Mouse (Mus musculus) right cerebral cortex, postnatal 14 days (tissue): ENCODE measurements around the gene Pou2f3.

ENCODE experiments used
- DNase-seq: peaks from one replicate; pipeline ENCODE4 v3.0.0; 2022

Pou2f3 gene

DNA sequence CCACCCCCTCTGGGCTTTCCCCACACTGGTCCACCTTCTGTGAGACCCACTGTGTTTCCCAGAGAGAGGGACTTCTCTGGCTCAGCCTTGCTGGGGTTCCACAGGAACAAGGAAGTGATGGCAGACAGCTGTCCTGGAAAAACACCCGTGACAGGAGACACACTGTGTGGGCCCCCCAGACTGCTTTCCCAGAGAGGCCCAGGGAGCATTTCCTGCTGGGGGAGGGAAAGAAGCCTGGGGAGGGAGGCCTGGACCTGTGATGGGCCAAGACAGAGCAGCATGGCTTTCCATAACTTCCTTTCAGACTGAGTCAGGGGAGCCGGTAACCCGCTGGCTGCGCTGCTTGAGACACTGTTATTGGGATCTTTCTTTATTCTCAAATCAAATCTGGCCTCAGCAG lies 20.7 kb upstream of the Pou2f3 start:
- DNase-seq: no peak

DNA sequence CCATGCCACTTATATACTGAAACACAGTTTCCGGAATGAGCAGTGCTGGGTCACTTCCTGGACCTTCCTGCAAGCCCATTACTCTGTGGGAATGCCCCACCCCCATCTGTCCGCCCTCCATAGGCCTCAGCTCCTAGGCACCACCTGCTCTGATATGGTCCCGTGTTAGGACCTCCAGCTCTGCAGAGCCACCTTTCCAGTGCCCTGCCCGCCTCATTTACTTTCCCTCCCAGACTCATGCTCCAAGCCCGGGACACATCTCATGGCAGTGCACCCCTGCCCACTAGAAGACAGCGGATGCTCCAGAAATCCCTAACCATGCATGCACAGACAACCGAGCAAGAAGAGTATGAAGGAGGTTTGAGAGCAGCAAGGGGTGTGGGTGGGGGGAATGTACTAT lies 19.8 kb upstream of the Pou2f3 start:
- no peak for DNase-seq

DNA sequence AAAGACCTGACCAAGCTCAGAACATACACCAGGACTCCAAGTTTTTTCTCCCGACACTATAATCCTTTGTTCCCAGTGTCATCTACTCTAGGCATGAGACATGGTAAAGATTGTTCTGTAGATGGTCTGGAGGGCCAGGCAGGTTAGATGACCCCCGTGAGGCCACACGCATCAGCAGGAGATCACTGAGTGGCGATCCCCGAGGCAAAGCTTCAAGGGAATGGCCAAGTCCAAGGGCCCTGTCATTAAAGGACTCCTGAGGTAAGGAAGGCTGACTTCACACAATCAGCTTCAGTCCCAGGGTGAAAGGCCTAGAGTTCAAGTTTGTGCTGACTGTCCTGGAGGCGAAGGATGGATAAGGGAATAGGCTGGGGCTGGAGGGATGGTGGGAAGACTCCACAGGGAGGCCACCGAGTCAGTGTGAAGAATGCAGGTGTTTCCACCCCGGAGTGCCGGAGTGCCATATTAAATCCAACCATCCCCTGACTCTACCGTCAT lies 19.3 kb upstream of the Pou2f3 start:
- DNase-seq: no peak

DNA sequence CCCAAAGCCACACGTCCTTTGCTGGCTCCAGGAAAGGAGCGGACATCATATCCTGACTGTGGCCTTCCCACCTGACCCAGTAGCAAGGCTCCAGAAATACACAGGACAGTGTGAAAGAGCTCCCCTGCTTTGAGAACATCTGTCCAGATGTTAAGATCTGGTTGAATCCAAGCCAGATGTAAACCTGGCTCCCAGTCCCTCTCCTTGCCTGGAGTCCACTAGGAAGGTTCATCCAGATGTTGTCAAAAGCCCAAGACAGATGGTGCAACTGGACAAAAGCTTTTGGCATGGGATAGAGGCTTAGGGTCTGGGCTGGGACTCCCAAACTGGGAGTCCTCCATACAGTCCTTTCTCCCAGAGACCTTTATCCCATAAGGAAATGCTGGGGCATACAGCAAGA lies 18.6 kb upstream of the Pou2f3 start:
- DNase-seq: no peak

DNA sequence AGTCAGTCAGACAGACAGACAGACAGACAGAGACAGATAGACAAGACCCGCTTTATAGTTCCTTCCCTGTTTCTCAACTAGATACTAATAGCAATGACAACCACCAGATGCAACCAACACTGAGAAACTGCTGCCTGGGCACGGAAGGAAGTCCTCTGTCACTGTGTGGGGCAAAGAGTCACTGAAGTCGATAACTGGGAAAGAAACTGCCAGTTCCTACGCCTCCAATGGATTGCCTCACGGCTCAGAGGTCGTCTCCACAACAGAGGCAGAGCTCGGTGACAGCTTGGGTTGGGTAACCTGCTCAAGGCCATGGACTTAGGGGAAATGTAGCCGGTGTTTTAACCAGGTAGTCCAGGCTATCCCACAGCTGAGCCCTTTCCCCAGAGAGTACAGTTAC lies 17.5 kb upstream of the Pou2f3 start:
- DNase-seq: no peak

DNA sequence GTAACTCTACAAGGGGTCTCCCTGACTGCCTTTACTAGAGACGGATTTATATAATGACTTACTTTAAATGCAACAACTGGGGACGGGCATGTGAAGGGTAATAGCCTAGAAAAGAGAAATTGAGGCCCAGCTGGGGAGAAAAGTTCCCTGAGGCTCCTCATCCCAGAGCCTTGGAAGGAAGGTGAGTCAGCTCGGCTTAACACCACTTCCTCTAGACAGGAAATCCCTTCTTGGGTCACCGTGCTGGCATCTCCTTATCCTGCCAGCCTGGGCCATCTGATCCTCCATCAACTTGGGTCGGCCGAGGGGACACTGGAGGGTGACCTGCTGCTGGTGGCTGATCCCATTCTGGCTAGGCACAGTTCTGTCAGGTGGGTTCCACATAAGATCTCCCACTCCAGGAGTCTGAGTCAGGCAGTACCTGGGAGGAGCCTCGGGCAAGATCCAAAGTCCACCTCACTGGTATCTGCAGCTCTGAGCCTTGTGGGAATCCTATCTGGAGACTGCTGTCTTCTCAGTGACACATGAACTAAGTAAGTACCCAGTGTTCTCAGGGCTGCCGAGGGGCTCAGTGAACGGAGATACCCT lies 16.5 kb upstream of the Pou2f3 start:
- no peak for DNase-seq

DNA sequence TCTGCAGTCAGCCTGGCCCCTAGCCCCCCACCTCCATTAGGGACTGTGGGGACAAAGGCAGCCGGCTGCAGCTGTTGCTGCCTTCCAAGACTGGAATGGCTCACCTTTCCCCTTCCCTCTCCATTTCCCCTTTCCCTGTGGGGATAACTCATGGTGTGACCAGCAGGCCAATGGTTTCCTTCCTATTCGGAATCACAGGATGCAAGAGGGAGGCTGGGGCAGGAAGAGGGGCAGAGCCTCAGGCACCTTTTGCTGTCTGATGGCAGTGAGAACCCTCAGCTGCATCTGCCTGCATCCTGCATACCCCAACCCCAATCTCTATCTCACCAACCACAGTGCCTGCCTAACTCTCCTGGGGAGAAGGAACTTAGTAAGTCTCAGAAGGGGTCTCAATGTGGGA lies 15.3 kb upstream of the Pou2f3 start:
- no peak for DNase-seq

DNA sequence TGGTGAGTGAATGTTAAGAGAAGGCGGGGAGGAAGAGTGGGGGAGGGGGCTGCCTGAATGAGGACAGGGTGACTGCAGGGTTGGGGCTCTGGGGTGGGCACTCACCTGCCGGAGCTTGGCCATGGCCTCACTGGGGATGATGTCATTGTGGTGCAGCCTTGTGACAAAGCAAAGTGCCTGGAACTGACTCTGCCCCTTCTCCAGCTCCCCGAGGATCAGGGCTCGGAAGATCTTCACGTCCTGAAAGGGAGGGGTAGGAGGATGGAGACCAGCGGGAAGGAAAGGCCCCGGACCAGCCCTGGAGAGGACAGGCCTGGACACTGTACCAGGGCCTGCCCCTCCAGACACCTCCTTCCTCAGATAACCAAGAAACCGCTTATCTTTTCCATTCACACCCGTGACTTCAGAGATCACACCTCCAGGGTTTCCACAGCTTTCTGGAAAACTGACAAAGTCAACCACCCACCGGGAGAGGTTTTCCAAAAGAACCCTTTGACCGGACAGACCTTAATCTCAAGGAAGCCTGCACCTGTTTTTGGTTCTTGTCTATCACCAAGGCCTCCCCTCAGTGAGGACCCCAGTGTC lies 14.7 kb upstream of the Pou2f3 start:
- DNase-seq: no peak

DNA sequence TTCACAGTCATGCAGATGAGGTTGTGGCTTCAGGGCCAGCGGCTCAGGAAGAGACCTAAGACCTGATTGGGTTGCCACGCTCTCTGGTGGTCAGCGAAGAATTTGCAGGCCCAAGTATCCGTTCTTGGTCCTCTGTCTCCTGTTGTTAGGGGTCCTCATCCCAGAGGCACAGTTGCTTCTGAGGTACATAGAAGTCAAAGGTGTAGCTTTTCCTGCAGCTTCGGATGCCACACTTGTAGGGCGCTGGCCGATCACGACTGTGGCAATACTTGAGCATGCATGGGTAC lies 12.2 kb upstream of the Pou2f3 start:
- DNase-seq: no peak

DNA sequence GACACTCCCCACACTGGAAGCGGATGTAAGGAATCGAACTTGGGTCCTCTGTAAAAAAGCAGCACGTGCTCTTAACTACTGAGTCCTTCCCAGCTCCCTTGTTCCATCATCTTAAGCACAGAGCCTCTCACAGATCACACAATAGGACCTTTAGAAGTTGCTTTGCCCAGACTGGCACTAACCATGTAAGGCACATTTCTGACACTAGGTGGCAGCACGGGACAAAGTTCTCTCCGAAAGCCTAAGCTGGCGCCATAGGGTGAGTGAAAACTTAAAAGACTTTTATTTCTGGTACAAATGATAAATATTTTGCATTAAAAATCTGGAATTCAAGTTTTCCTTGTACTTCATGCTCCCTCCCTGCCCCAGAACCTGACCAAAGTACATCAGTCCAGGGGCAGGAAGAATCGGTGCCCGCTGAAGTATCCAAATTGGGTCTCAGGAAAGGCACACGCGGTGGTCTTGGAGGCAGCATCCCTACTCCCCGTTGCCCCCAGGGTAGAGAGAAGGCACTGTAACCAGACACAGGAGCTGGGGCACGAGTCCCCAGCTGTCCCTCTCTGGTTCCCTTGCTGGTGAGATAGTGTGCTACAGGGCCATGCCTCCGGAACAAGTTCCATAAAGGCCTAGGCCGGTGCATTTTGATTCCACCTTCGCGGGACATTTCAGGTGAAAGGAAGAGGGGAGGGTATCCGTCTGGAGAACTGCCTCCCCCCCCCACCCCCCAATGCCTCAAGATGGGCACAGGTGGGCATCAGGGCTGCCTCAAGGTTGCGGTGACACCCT lies 11.7 kb upstream of the Pou2f3 start:
- peak; percentile 90 for DNase-seq

DNA sequence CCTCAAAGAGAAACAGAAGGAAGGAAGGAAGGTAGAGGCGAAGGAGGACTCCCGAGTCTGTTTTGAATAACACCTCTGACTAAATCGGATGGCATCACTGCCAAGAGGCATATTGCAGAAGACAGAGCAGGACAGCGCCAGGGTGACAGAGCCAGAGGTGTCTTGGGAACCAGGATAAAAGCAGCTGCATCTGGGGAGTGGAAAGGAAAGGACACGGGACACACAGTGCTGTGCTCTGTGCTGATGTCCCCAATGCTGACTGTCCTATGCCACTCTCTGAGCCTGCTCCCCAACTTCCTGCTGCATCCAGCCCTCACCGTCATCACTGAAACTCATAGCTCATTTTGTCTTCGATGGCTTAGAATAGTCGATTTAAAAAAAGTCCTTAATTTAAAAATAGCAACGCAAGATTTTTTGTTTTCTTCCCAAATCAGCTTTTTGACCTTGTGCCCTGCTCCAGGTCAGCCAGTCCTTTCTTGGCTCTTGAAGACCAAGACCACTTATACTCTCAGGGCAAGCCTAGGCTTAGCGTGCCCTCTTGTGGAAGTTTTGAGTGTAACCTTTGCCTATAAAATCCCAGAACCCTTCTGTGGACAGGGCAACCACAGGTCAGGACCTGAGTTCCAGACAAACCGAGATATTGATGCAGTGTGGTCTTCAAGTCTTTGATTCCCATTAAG lies 742 bp upstream of the Pou2f3 start:
- DNase-seq: peak; percentile 43

DNA sequence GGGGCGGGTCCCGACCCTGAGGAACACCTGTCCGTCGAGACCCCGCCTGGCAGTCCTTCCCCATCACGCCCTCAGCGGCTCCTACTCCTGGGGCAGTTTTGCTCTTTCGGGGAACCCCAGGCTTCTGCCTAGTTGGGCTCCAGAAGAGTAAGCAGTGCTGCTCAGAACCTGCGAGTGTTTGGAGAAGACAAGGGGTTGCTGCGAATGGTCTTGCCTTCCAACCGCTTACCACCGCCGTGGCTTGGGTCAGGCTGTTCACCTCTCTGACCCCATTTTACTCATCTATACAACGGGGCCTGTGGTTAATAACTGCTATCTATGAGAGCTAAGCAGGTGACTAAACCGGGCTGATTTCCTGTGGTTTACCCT lies 4.2 kb downstream of the Pou2f3 start:
- DNase-seq: no peak

DNA sequence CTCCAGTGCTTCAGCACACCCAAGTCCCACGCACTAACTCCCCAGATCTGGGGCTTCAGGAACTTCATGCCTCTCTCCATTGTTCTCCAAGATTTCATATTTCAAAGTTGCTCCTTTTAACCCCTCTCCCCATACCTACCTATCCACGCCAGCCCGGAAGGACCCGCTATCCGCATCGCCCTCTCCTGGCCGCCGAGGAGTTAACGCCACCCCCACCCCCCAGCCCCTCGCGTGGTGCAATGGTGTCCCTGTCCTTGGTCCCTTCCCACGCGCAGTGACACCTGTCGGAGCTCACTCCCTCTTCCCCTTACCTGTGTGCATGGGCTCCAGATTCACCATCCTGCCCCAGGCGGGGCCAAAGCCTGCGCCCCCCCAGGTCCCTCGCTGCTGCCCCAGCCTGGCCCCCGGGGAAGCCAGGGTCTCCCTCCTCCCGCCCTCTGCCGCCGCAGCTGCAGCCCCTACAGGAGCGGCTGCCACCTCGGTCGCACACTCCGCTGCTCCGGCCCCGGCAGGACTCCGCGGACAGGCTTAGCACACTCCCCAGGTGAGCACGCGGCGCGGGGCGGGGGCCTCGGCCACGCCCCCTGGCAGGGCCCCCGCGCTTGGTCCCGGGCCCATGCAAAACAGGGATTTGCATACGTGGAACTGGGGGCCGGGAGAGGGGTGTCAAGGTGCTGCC lies 4.7 kb downstream of the Pou2f3 start:
- no peak for DNase-seq

DNA sequence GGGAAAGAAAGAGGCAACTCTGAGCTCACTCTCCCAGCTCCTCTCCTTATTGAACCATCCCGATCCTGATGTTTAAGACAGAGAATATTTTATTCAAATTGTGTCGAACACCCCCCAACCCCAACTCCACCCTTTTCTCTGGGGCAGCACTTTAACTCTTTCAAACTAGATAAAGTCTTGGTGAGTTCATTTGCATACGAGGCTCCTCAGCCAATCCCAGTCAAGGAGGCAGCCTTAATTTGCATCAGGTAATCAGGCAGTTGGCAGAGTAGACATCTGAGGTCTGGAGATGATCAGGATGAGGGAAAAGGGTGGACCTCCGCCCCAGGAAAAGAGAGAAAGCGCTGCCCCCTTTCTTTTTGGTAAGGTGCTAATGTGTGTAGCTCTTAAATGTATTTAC lies 10.0 kb downstream of the Pou2f3 start:
- DNase-seq: no peak

DNA sequence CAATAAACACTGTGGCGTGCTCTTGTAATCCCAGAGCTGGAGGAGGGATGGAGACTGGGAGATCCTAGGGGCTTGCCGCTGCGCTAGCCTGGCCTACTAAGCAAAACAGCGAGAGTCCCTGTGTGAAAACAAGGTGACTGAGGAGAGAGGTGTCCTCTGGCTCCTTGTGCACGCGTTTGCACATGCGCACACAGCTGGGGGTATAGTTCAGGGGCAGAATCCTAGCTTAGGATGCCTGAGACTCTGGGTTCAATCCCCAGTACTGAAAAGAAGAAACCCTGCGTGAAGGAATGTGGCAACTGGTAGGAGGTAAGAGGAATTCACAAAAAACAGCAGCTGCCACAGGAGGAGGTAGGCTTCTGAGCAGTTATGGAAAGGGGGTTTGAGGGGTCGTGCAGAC lies 16.2 kb downstream of the Pou2f3 start:
- DNase-seq: no peak

DNA sequence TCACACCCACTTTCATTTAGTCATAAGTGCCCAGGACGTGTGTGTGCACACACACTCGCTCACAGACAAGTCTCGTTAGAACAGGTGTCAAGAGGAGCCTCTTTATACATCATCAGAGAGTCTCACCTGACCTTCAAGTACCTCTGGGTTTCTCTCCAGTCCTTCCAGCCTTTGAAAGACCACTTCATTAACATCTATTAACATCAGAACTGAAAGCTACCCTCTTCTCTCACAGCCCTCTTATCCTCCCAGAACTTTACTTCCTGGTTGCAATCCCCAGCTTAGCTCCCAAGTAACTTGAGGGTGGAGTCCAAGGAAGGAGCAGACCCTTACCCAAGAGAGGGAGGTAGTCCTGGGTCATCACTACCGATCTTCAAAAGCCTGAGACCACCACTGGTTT lies 18.6 kb downstream of the Pou2f3 start:
- DNase-seq: no peak

DNA sequence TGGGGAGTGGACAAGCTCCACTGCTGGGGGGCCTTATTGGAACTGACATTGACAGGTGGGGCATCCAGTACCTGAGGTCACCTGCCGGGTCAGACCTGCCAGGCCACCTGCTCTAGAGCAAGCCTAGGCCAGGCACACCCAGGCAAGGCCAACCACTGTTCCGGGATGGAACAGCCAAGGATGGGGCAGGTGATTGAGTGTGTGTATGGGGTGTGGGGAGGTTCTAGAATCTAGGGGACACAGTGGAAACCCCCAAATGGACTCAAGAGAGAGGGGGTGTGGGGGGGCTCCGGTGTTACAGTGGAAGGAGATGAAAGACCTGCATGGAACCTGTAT lies 21.2 kb downstream of the Pou2f3 start:
- no peak for DNase-seq

DNA sequence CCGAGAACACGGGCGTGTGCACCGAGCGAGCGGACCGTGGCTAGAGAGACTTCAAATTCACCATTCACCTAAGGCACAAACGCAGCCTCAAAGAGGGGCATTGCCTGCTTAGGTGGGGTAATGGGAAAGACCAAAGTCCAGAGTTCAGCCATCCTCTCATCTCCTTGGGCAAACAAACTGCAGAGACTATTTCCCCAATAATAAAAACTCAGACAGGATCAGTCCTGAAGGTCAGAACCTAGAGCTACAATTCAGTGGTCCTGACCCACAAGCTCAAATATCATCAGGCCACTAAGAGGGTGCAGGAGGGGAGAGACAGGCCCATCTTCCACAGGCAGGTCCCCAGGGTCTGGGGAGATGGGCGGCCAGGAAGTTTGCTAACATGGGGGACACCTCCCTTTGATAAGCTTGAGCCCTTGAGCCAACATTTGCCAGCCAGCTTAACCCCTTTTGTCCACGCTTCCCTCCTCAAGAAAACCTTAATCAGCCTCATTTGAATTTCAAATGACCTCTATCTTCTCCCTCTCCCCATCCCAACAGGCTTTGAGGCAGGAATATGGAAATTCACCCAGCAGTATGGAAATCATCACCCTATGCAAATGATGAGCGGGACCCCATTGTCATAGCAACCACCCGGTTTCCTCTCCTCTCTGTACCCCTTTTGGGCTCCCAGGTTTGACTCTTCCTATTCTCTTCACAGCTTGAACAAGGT lies 21.7 kb downstream of the Pou2f3 start:
- DNase-seq: no peak

DNA sequence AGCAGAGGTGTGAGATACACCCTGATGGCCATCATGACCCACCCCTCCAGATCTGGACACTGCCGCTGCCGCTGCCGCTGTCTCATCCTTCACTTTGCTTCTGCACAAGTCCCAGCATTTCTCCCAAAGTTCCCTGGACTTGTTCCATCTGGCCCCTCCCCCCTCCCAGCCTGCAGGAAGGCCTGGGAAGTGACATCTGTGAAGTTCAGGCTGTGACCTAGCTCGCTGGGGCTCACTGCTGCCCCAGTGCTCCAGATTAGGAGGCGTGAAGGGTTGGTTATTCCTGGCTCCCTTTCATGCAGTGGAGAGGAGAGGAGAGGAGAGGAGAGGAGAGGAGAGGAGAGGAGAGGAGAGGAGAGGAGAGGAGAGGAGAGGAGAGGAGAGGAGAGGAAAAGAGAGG lies 30.6 kb downstream of the Pou2f3 start:
- DNase-seq: no peak

DNA sequence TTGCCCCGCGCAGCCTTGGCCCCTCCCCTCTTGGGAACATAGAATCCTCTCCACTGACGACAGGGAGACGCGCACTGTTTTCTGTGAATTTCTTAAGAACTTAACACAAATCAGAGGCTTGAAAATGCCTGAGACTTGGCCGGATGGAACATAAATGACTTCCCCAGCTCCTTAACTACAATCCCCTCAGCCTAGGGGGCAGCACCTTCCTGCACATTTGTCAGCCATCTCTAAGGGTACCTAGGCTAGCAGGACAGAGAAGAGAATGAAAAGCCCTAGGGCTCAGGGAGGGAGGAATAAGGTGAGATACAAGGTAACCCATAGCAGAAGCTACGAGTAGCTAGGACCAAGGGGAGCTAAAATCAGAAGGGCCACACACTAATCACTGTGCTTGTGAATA lies 32.0 kb downstream of the Pou2f3 start:
- no peak for DNase-seq

DNA sequence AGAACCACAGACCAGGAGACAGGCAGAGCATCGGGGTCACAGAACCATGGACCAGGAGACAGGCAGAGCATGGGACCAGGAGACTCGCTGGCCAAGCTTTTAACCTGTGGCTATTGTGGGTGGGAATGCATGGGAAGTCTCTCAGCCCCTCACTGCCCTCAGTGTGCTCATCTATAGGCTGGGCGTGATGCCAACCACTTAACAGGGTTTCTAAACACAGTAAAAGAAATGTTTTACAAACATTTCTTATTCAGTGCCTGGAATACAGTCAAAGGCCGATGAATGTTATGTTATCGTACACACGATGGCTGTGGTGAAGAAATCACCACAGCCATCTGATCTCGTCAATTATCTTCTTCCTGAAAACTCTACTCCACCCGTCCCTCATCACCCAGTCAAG lies 43.1 kb downstream of the Pou2f3 start:
- no peak for DNase-seq

DNA sequence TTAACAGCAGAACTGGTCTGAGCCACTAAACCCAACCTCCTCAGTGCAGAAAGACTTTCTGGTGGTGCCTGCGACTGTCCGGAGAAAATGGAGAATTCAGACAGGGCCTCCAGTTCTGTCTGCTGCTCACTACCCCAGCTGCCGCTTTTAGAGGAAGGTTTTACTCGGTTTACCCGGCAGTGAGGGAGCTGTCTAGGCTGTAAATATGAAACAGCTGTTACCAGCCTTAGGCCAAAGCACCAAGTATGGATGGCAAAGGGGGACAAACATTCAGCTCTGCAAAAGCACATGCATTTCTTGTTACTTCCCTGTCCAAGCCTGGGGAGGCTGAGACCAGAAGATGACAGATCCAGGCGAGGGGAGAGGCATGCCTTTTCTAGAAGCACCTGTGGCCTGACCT lies 43.8 kb downstream of the Pou2f3 start:
- no peak for DNase-seq

DNA sequence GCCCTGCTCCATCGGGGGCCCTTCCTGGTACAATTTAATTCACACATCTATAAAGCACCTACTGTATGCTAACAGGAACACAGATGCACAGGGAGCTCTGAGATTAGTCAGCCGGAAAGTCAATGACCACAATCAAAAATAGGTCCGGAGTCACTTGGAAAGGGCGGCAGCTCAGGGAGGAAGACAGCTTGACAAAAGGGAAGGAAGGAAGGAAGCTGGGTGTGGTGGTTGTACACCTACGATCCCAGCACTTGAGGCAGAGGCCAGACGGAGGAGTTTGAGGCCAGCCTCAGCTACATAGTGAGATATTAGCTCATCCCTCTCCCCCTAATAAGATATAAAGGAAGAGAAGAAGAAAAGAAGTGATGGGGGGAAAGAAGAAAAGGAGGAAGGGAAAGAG lies 54.2 kb downstream of the Pou2f3 start:
- no peak for DNase-seq
